Mouse (Mus musculus) embryo, embryonic 10 days (tissue): Measurements from ENCODE around the gene Pimreg.

Experiments used
- DNase-seq: peaks from one replicate; pipeline ENCODE4 v3.0.0-alpha.2; 2015; ENCODE audit warnings: low spot score

The Pimreg gene

GRCm38 (mm10) chr11:72066330-72066729, 24.5 kb downstream of the Pimreg start:
- DNase-seq, result peak; percentile 60

DNA sequence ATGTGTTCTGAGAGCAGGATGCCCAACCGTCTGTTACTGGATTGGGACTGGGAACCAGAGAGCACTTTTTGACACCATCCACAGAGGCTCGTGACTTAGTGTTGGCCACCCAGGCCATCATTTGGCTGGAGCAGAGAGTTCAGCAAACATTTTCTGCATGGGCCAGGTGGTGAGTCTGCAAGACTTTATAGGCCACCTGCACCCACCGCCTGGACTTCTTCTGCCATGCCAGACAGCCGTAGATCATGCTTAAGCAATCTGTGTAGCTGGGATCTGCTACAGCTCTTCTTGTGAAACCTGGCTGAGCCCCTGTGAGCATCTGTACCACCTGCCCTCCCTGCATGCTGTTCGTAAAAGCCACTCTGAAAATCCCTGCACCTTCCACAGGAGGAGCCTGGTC, 25.5 kb downstream of the Pimreg start:
- no peak for DNase-seq

GRCm38 (mm10) chr11:72068026-72068425, 26.2 kb downstream of the Pimreg start:
- no peak for DNase-seq

- no peak for DNase-seq
Observed at GRCm38 (mm10) chr11:72070733-72071132, 28.9 kb downstream of the Pimreg start.

DNA sequence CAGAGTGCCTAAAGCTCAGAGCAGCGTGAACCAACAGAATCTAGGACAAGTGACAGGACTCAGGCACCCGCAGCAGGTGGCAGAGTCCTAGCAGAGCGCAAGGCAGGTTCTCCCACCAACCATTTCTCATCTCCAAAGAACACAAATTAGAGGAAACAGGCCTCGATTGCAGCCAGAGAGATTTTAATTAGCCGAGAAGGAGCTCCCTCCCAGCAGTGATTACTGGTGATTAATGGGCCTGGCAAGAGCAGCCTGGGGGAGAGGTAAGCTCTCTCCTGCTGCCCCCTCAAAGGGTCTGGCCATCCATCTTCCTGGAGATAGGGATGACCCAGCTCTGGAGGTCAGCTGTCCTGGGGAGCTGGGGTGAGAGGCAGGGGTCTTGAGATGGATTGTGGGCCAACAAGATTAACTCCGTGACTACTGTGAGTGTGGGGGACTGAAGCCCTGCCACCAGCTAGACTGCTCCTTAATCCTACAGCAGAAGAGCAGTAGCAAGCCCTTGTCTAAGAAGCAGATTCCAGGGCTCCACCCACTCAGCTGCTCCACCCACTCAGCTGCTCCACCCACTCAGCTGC, 30.6 kb downstream of the Pimreg start:
- DNase-seq, result peak; percentile 41

DNA sequence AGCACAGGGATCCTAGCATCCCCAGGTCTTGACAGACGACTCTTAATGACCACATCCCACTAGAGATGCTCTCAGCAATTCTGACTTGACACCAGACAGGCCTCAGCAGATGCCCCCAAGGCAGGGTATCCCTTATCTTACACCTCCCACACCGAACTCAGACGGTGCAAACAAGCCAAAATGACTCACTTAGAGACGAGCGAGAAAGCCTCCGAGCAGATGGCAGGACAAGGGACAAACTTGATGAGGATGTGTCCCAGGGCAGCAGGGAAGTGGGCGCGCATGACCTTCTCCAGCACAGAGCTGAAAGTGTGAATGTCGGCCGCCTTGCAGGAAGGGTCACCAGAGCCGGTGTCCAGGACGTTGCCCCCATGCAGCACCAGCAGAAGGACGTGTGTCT, 32.4 kb downstream of the Pimreg start:
- DNase-seq, result no peak

DNA sequence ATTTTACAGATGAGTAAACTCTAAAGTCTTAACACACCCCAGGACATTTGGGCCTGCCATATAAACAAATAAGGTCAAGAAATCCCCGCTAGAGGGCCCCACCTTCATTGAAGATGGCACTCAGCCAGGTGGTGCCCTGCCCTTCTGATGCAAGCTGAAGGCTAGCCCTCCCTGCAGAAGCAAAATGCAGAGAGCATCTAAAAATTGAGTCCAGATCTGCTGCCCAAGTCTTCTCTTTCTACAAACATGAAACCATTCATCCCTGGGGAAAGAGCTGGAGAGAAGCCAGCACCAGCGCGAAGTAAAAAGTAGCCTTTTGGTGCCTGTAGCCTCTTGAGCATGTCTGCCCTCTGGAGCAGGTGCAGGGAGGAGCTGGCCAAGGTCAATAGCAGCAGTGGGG, 36.2 kb downstream of the Pimreg start:
- DNase-seq, result no peak

- no peak for DNase-seq
Observed at GRCm38 (mm10) chr11:72078647-72079046, 36.8 kb downstream of the Pimreg start.

- no peak for DNase-seq
Observed at GRCm38 (mm10) chr11:72080461-72080860, 38.6 kb downstream of the Pimreg start.

GRCm38 (mm10) chr11:72082601-72083000, 40.8 kb downstream of the Pimreg start:
- no peak for DNase-seq

- DNase-seq, result no peak
Observed at GRCm38 (mm10) chr11:72084337-72084736, 42.5 kb downstream of the Pimreg start.

GRCm38 (mm10) chr11:72086251-72087046, 44.6 kb downstream of the Pimreg start:
- DNase-seq, result no peak

DNA sequence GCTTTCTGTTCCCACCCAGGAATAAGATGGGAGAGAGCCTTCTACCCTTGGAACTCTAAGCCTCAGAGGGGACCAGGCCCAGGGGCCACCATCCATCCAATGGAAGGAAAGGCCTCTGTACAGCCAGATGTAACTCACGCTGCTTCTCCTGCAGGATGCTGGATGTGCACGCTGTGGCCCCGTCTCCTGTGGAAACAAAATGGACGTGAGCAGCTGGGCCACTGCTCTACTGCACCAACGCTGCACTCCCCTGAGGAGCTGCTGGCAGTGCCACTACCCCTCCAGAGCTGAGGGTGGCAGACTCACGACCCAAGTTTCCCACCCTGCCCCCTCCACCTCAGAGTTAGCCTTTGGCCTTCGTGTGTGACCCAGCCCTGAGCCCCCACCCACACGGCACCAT, 50.6 kb downstream of the Pimreg start:
- no peak for DNase-seq

DNA sequence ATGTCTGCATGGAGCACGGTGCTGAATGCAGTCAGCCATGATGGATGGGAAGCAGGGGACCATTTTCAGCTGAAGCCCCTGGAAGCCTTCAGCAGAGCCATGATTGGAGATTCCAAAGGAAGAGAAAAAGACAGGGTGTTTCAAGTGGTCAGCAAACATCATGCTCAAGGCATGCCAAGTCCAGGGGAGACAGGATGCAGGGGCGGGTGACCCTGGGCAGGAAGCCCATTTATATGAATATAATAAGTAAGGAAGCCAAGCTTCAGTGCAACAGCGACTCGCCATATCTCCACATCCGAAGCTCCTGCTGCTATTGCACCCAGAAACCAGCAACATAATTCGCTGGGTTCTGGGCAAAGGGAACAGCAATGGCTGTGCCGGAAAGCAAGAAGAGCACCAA, 52.6 kb downstream of the Pimreg start:
- DNase-seq, result no peak

DNA sequence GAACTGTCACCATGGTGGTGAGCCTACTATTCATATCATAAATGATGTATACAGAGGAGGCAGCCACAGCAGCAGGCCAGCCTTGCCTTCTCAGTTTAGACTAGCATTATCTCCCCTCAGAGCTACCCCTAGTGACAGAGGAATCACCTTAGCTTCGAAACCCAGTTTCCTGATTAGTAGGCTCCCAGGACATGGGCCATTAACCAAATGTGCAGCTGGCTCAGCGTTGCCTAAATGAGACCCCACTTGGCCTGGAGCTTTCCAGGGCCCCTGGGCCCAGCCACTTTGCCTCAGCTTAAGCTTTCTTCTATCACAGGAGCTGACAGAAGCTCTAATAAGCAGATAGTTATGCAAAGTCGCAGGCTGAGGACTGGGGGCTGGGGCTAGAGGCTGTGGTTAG, 54.2 kb downstream of the Pimreg start:
- DNase-seq, result no peak
